Mouse (Mus musculus): ENCODE measurements at regions not wholly inside any gene's neighbourhood (a gene's known extent, or its start where the extent isn't known, plus 50 kb on each side); places are given as distances from the start of the nearest gene placed in this dataset.

GRCm38 (mm10) chr3:34270154-34270553 is 189.0 kb upstream of the Dnajc19 start:
- Histone ChIP-seq H3K4me3 (ENCODE audit: low read depth, low read length) (no peak overlapping the region), H3K9me3 (ENCODE audit: low read depth, low read length) (no peaks in the 10 kb centered on the region), H3K4me2 (no peak overlapping the region), H3K27ac (ENCODE audit: low read depth) (no peak overlapping the region), H3K27me3 (ENCODE audit: insufficient read depth, low read length) (no peaks in the 10 kb centered on the region), H3K9ac (no peak overlapping the region), H3K36me3 (ENCODE audit: insufficient read depth) (no peaks in the 10 kb centered on the region), H3K4me1 (ENCODE audit: insufficient read depth) (no peaks in the 10 kb centered on the region)
- DNase-seq (no peak), ATAC-seq (ENCODE audit: insufficient read depth) (no peak)
- no peak for TF ChIP-seq CTCF (IDR thresholded peaks at IDR 0.05; ENCODE audit: low read depth)
- WGBS, result 81% methylated on average over 10 of the region's 10 CpGs

GRCm38 (mm10) chr3:34266462-34266861 is 185.3 kb upstream of the Dnajc19 start:
- Histone ChIP-seq H3K9me3 (ENCODE audit: low read depth, low read length) (no peaks in the 10 kb centered on the region), H3K4me3 (ENCODE audit: low read depth, low read length) (no peak overlapping the region), H3K9ac (no peak overlapping the region), H3K27ac (ENCODE audit: low read depth) (no peak overlapping the region), H3K4me2 (no peak overlapping the region), H3K4me1 (ENCODE audit: insufficient read depth) (no peaks in the 10 kb centered on the region), H3K27me3 (ENCODE audit: insufficient read depth, low read length) (no peaks in the 10 kb centered on the region), H3K36me3 (ENCODE audit: insufficient read depth) (no peaks in the 10 kb centered on the region)
- no peak for ATAC-seq (ENCODE audit: insufficient read depth)
- no peak for DNase-seq
- TF ChIP-seq CTCF (IDR thresholded peaks at IDR 0.05; ENCODE audit: low read depth), result no peak
- WGBS, result 60% methylated on average over 12 of the region's 12 CpGs

- Histone ChIP-seq H3K4me3 (ENCODE audit: low read depth, low read length) (no peak overlapping the region), H3K9ac (no peak overlapping the region), H3K9me3 (ENCODE audit: low read depth, low read length) (no peaks in the 10 kb centered on the region), H3K27ac (ENCODE audit: low read depth) (no peak overlapping the region), H3K27me3 (ENCODE audit: insufficient read depth, low read length) (no peaks in the 10 kb centered on the region), H3K36me3 (ENCODE audit: insufficient read depth) (no peaks in the 10 kb centered on the region), H3K4me1 (ENCODE audit: insufficient read depth) (no peaks in the 10 kb centered on the region), H3K4me2 (no peak overlapping the region)
- DNase-seq (no peak), ATAC-seq (ENCODE audit: insufficient read depth) (no peak)
- no peak for TF ChIP-seq CTCF (IDR thresholded peaks at IDR 0.05; ENCODE audit: low read depth)
- WGBS, result 46% methylated on average over 6 of the region's 6 CpGs
These were observed 183.7 kb upstream of the Dnajc19 start for GRCm38 (mm10) chr3:34264811-34265210.

- Histone ChIP-seq H3K4me1 (ENCODE audit: insufficient read depth) (no peaks in the 10 kb centered on the region), H3K36me3 (ENCODE audit: insufficient read depth) (no peaks in the 10 kb centered on the region), H3K4me3 (ENCODE audit: low read depth, low read length) (no peak overlapping the region), H3K4me2 (no peak overlapping the region), H3K27me3 (ENCODE audit: insufficient read depth, low read length) (no peaks in the 10 kb centered on the region), H3K27ac (ENCODE audit: low read depth) (no peak overlapping the region), H3K9ac (no peak overlapping the region), H3K9me3 (ENCODE audit: low read depth, low read length) (no peaks in the 10 kb centered on the region)
- TF ChIP-seq CTCF (IDR thresholded peaks at IDR 0.05; ENCODE audit: low read depth), result no peak
- no peak for DNase-seq
- 61% methylated on average over 12 of the region's 12 CpGs for WGBS
- ATAC-seq (ENCODE audit: insufficient read depth), result no peak
These were observed 171.7 kb upstream of the Dnajc19 start for GRCm38 (mm10) chr3:34252730-34253337.

GRCm38 (mm10) chr3:34242126-34242525 is 161.0 kb upstream of the Dnajc19 start:
- no peak overlapping the region for H3K9ac ChIP-seq
- no peaks in the 10 kb centered on the region for H3K9me3 ChIP-seq (ENCODE audit: low read depth, low read length)
- no peak overlapping the region for H3K4me2 ChIP-seq
- H3K36me3 ChIP-seq (ENCODE audit: insufficient read depth), result no peaks in the 10 kb centered on the region
- ATAC-seq (ENCODE audit: insufficient read depth) (no peak), DNase-seq (no peak)
- no peak overlapping the region for H3K27ac ChIP-seq (ENCODE audit: low read depth)
- no peaks in the 10 kb centered on the region for H3K4me1 ChIP-seq (ENCODE audit: insufficient read depth)
- TF ChIP-seq CTCF (IDR thresholded peaks at IDR 0.05; ENCODE audit: low read depth), result no peak
- no peaks in the 10 kb centered on the region for H3K27me3 ChIP-seq (ENCODE audit: insufficient read depth, low read length)
- 89% methylated on average over 3 of the region's 3 CpGs for WGBS
- no peak overlapping the region for H3K4me3 ChIP-seq (ENCODE audit: low read depth, low read length)

- Histone ChIP-seq H3K27me3 (ENCODE audit: insufficient read depth, low read length) (no peaks in the 10 kb centered on the region), H3K4me2 (no peak overlapping the region), H3K27ac (ENCODE audit: low read depth) (no peak overlapping the region), H3K4me3 (ENCODE audit: low read depth, low read length) (no peak overlapping the region), H3K9ac (no peak overlapping the region), H3K4me1 (ENCODE audit: insufficient read depth) (no peaks in the 10 kb centered on the region), H3K9me3 (ENCODE audit: low read depth, low read length) (no peaks in the 10 kb centered on the region), H3K36me3 (ENCODE audit: insufficient read depth) (no peaks in the 10 kb centered on the region)
- DNase-seq (no peak), ATAC-seq (ENCODE audit: insufficient read depth) (no peak)
- WGBS, result 69% methylated on average over 2 of the region's 2 CpGs
- no peak for TF ChIP-seq CTCF (IDR thresholded peaks at IDR 0.05; ENCODE audit: low read depth)
These were observed 158.9 kb upstream of the Dnajc19 start for GRCm38 (mm10) chr3:34239978-34240377.

GRCm38 (mm10) chr3:34234391-34234790 is 153.3 kb upstream of the Dnajc19 start:
- ATAC-seq (ENCODE audit: insufficient read depth), result no peak
- no peak for DNase-seq
- Histone ChIP-seq H3K36me3 (ENCODE audit: insufficient read depth) (no peaks in the 10 kb centered on the region), H3K4me1 (ENCODE audit: insufficient read depth) (no peaks in the 10 kb centered on the region), H3K9me3 (ENCODE audit: low read depth, low read length) (no peaks in the 10 kb centered on the region), H3K9ac (no peak overlapping the region), H3K4me2 (no peak overlapping the region), H3K27ac (ENCODE audit: low read depth) (no peak overlapping the region), H3K27me3 (ENCODE audit: insufficient read depth, low read length) (no peaks in the 10 kb centered on the region), H3K4me3 (ENCODE audit: low read depth, low read length) (no peak overlapping the region)
- WGBS, result 45% methylated on average over 8 of the region's 8 CpGs
- no peak for TF ChIP-seq CTCF (IDR thresholded peaks at IDR 0.05; ENCODE audit: low read depth)

All from lung, embryonic 14.5 days (tissue).